In the genomic region with DNA sequence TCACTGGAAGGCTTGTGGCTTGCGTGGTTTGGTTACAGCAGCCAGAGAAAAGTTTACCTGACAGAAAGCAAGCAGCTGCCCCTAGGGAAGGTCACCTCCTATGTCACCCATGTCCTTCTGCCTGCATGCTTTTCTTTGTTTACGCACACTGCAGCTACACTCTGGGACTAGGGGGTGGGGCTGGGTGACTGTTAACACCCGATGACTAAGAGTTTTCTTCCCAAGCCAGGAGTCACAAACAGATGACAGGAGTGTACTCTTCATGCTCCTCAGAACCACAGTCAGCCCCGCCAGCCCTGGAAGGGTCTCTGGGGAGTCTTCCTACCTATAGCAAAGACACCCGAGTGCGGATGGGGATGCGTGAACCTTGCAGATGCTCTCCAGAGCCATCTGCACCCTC, we compare ENCODE assay signal across 10 mouse cellular contexts.
DNase-seq lines count a peak whose midpoint lies in the region; ATAC-seq lines count a peak whose summit lies in the region.
"Had no signal": no experiment of that assay in that cellular context is flagged by ENCODE, and none has a peak within 500 bp of the region (broad histone marks: within the 10 kb centered on the region; RNA-seq: fewer than 3 reads in every experiment).

No protein-coding gene starts in this region.

- no peaks in the 10 kb centered on the region for H3K36me3 ChIP-seq in hindbrain, embryonic 14.5 days (replicated peaks; ENCODE audit: control insufficient read depth, insufficient read depth)
- H3K36me3 ChIP-seq in hindbrain, embryonic 16.5 days (ENCODE audit: control insufficient read depth, insufficient read depth, low read length): no peaks in the 10 kb centered on the region
- no peaks in the 10 kb centered on the region for H3K36me3 ChIP-seq in liver, embryonic 15.5 days (replicated peaks)
- H3K36me3 ChIP-seq: hindbrain, embryonic 15.5 days had no signal

- ATAC-seq in hindbrain, embryonic 14.5 days (ENCODE audit: low FRiP score): no peak
- ATAC-seq in hindbrain, embryonic 16.5 days: no peak
- peak; percentile 18; the same call in 1 of the 2 replicates for ATAC-seq in common myeloid progenitor, adult 5-6 weeks (replicated peaks; ENCODE audit: low read depth, poor library complexity, severe bottlenecking)
- ATAC-seq in liver, embryonic 15.5 days (ENCODE audit: insufficient read depth): peak; percentile 91

- WGBS in hindbrain, embryonic 14.5 days: 71% methylated on average over 7 of the region's 7 CpGs
- WGBS in hindbrain, embryonic 16.5 days: 61% methylated on average over 7 of the region's 7 CpGs
- 49% methylated on average over 7 of the region's 7 CpGs for WGBS in liver, embryonic 15.5 days (ENCODE audit: insufficient replicate concordance)

- no peak for DNase-seq in hindbrain, embryonic 14.5 days (ENCODE audit: low spot score)
- peak; percentile 26 for DNase-seq in ES-CJ7 (ENCODE audit: low read depth, low spot score)
- DNase-seq in layer of hippocampus, adult 18-20 months (ENCODE audit: low spot score in 2 of 2): no peak
- DNase-seq in natural killer cell, adult 2 months (ENCODE audit: low spot score in 2 of 2): no peak
- DNase-seq: kidney, postnatal 25 days; right cerebral cortex, adult 18-20 months had no signal

- no peak overlapping the region for H3K4me2 ChIP-seq in hindbrain, embryonic 14.5 days (replicated peaks)
- H3K4me2 ChIP-seq in hindbrain, embryonic 16.5 days (ENCODE audit: low read length): no peak overlapping the region
- H3K4me2 ChIP-seq in liver, embryonic 15.5 days: peak overlapping the region; percentile 19; the same call in 1 of the 2 replicates
- H3K4me2 ChIP-seq: hindbrain, embryonic 15.5 days had no signal

- H3K27me3 ChIP-seq in hindbrain, embryonic 14.5 days (ENCODE audit: control insufficient read depth, insufficient read depth, low read length): no peaks in the 10 kb centered on the region
- no peaks in the 10 kb centered on the region for H3K27me3 ChIP-seq in hindbrain, embryonic 16.5 days (replicated peaks; ENCODE audit: control insufficient read depth, insufficient read depth, low read length)
- H3K27me3 ChIP-seq in liver, embryonic 15.5 days: no peaks in the 10 kb centered on the region
- H3K27me3 ChIP-seq: hindbrain, embryonic 15.5 days had no signal

- no peaks in the 10 kb centered on the region for H3K9me3 ChIP-seq in hindbrain, embryonic 14.5 days (ENCODE audit: control insufficient read depth, low read length)
- H3K9me3 ChIP-seq in hindbrain, embryonic 16.5 days (ENCODE audit: control insufficient read depth, low read length): no peaks in the 10 kb centered on the region
- no peaks in the 10 kb centered on the region for H3K9me3 ChIP-seq in liver, embryonic 15.5 days (replicated peaks)
- H3K9me3 ChIP-seq: hindbrain, embryonic 15.5 days had no signal

- H3K4me1 ChIP-seq in hindbrain, embryonic 14.5 days (replicated peaks; ENCODE audit: control insufficient read depth, insufficient read depth, low read length): peaks cover 7% of the 10 kb centered on the region; the same call in 1 of the 2 replicates
- H3K4me1 ChIP-seq in hindbrain, embryonic 16.5 days (ENCODE audit: control insufficient read depth, insufficient read depth, low read depth, low read length): peaks cover 2% of the 10 kb centered on the region
- H3K4me1 ChIP-seq in liver, embryonic 15.5 days (replicated peaks): peaks cover 23% of the 10 kb centered on the region

- no peak overlapping the region for H3K4me3 ChIP-seq in hindbrain, embryonic 14.5 days (replicated peaks; ENCODE audit: low read length)
- H3K4me3 ChIP-seq in hindbrain, embryonic 16.5 days (ENCODE audit: low read length): no peak overlapping the region
- H3K4me3 ChIP-seq in liver, embryonic 15.5 days (replicated peaks): no peak overlapping the region
- H3K4me3 ChIP-seq: hindbrain, embryonic 15.5 days had no signal

- H3K9ac ChIP-seq in hindbrain, embryonic 14.5 days: peak overlapping the region; percentile 14; the same call in 1 of the 2 replicates
- no peak overlapping the region for H3K9ac ChIP-seq in hindbrain, embryonic 16.5 days (ENCODE audit: low read depth, low read length)
- H3K9ac ChIP-seq in liver, embryonic 15.5 days: no peak overlapping the region
- H3K9ac ChIP-seq: hindbrain, embryonic 15.5 days had no signal

- H3K27ac ChIP-seq in hindbrain, embryonic 14.5 days: no peak overlapping the region
- no peak overlapping the region for H3K27ac ChIP-seq in hindbrain, embryonic 16.5 days (ENCODE audit: low read depth, low read length)
- H3K27ac ChIP-seq in liver, embryonic 15.5 days (replicated peaks): peak overlapping the region; percentile 78
- H3K27ac ChIP-seq: hindbrain, embryonic 15.5 days had no signal

Comparison
In these comparisons a context has a peak if more than half of its experiments do, and no peak if none do; other contexts are left out.
1. ATAC-seq: peak in common myeloid progenitor, adult 5-6 weeks (single experiment) and liver, embryonic 15.5 days (single experiment); none in hindbrain, embryonic 14.5 days (single experiment) and hindbrain, embryonic 16.5 days (single experiment).